Mouse (Mus musculus) cerebellum, adult 2 months (tissue): ENCODE data around the gene Tssk2. TPM values are rescaled to one million over a fixed set of nuclear protein-coding genes. Genes with fewer than 3 reads are reported as not detected.

Experiments
- DNase-seq, 2 experiments: peaks; one replicate each; pipeline ENCODE4 v3.0.0; 2021
- H3K27ac ChIP-seq: fragments of 200-500 bp; 2 replicates; pipeline ENCODE4 v1.5.1; 2012; ENCODE audit warnings: low read length, control low read depth, inconsistent platforms; ENCODE audit not compliant: insufficient read depth
- H3K27me3 ChIP-seq: fragments of 200-500 bp; 2 replicates; pipeline ENCODE4 v1.6.1; 2012; ENCODE audit warnings: inconsistent platforms, mild to moderate bottlenecking, low read length, moderate library complexity; ENCODE audit not compliant: control insufficient read depth, insufficient read depth
- H3K4me1 ChIP-seq: fragments of 200-500 bp; 2 replicates; pipeline ENCODE4 v1.6.1; 2011; ENCODE audit warnings: low read length; ENCODE audit not compliant: control insufficient read depth, insufficient read depth
- H3K4me3 ChIP-seq: fragments of 200-500 bp; replicated peaks from 2 replicates; pipeline ENCODE3; 2011; ENCODE audit warnings: mild to moderate bottlenecking, low read depth, low read length, control low read depth; ENCODE audit not compliant: insufficient read depth
- CTCF ChIP-seq: fragments of 200-500 bp; IDR thresholded peaks from 2 replicates; pipeline ENCODE4 v1.5.1; 2011; ENCODE audit warnings: low read depth, mild to moderate bottlenecking, control low read depth, low read length, moderate library complexity, borderline replicate concordance; ENCODE audit not compliant: insufficient read depth
- POLR2A ChIP-seq: fragments of 200-500 bp; IDR thresholded peaks from 2 replicates; pipeline ENCODE4 v1.6.1; 2011; ENCODE audit warnings: low read length, control low read depth, borderline replicate concordance; ENCODE audit not compliant: insufficient read depth
- WGBS: fragments of 180-500 bp; shearing (Covaris S2); methylation state at CpG from one replicate; pipeline ENCODE4 v1.1.7; 2018; 5-methylcytosine and 5-hydroxymethylcytosine counted together
- polyA plus RNA-seq: library from polyadenylated mRNA; depleted of rRNA; stranded (reverse); fragments of >200 nt; gene quantifications from 2 replicates; pipeline ENCODE4 v1.2.3, GENCODE M21; 2012

The Tssk2 gene
- polyA plus RNA-seq, 1 experiment: not detected

GRCm38 (mm10) chr16:17865293-17865692 is 33.1 kb upstream of the Tssk2 start:
- DNase-seq: no peak
- Histone ChIP-seq H3K27ac (no peak overlapping the region), H3K27me3 (no peaks in the 10 kb centered on the region), H3K4me3 (no peak overlapping the region), H3K4me1 (peaks cover 17% of the 10 kb centered on the region)
- TF ChIP-seq CTCF (no peak), POLR2A (no peak)
- WGBS: 53% methylated on average over 2 of the region's 2 CpGs

- WGBS: 11% methylated on average over 6 of the region's 6 CpGs
- no peak for TF ChIP-seq CTCF
- TF ChIP-seq POLR2A: no peak
- Histone ChIP-seq H3K4me1 (peaks cover 17% of the 10 kb centered on the region), H3K27me3 (no peaks in the 10 kb centered on the region), H3K4me3 (no peak overlapping the region), H3K27ac (no peak overlapping the region)
- DNase-seq: peak in 1 of 2 experiments; percentile 44
Observed at GRCm38 (mm10) chr16:17865770-17866169, 32.7 kb upstream of the Tssk2 start.

GRCm38 (mm10) chr16:17871248-17871647 is 27.2 kb upstream of the Tssk2 start:
- DNase-seq: no peak
- Histone ChIP-seq H3K4me1 (peaks cover 25% of the 10 kb centered on the region), H3K27me3 (no peaks in the 10 kb centered on the region), H3K27ac (no peak overlapping the region), H3K4me3 (no peak overlapping the region)
- 82% methylated on average over 5 of the region's 5 CpGs for WGBS
- no peak for TF ChIP-seq CTCF
- TF ChIP-seq POLR2A: no peak

GRCm38 (mm10) chr16:17872995-17873394 is 25.4 kb upstream of the Tssk2 start:
- no peak overlapping the region for H3K4me3 ChIP-seq
- DNase-seq: no peak
- H3K4me1 ChIP-seq: peaks cover 23% of the 10 kb centered on the region
- TF ChIP-seq CTCF (no peak), POLR2A (no peak)
- no peaks in the 10 kb centered on the region for H3K27me3 ChIP-seq
- no peak overlapping the region for H3K27ac ChIP-seq
- WGBS: 47% methylated on average over 4 of the region's 4 CpGs

- H3K27me3 ChIP-seq: no peaks in the 10 kb centered on the region
- no peak overlapping the region for H3K4me3 ChIP-seq
- H3K4me1 ChIP-seq: peaks cover 26% of the 10 kb centered on the region
- peak; percentile 40 to 64 for DNase-seq
- peak overlapping the region; percentile 43 for H3K27ac ChIP-seq
- 29% methylated on average over 4 of the region's 4 CpGs for WGBS
- TF ChIP-seq CTCF (0 out of 2 replicates have a peak, but pooled peaks have one; percentile 6), POLR2A (no peak)
Observed at GRCm38 (mm10) chr16:17875174-17875573, 23.3 kb upstream of the Tssk2 start.

- WGBS: 98% methylated on average over 1 of the region's 1 CpGs
- Histone ChIP-seq H3K27me3 (no peaks in the 10 kb centered on the region), H3K4me1 (peaks cover 29% of the 10 kb centered on the region)
Observed at GRCm38 (mm10) chr16:17876096-17876495, 22.3 kb upstream of the Tssk2 start.

GRCm38 (mm10) chr16:17879571-17879970 is 18.9 kb upstream of the Tssk2 start:
- no peaks in the 10 kb centered on the region for H3K27me3 ChIP-seq
- no peak for DNase-seq
- no peak overlapping the region for H3K27ac ChIP-seq
- no peak overlapping the region for H3K4me3 ChIP-seq
- H3K4me1 ChIP-seq: peaks cover 27% of the 10 kb centered on the region
- no peak for TF ChIP-seq CTCF
- no peak for TF ChIP-seq POLR2A
- 36% methylated on average over 4 of the region's 4 CpGs for WGBS

More at GRCm38 (mm10) chr16:17876096-17876495, 22.3 kb upstream of the Tssk2 start:
- Histone ChIP-seq H3K27ac (no peak overlapping the region), H3K4me3 (no peak overlapping the region)
- TF ChIP-seq CTCF (no peak), POLR2A (no peak)
- no peak for DNase-seq

- Histone ChIP-seq H3K27me3 (no peaks in the 10 kb centered on the region), H3K27ac (no peak overlapping the region), H3K4me1 (peaks cover 34% of the 10 kb centered on the region), H3K4me3 (no peak overlapping the region)
- no peak for TF ChIP-seq POLR2A
- TF ChIP-seq CTCF: no peak
- DNase-seq: no peak
Observed at GRCm38 (mm10) chr16:17882196-17882595, 16.2 kb upstream of the Tssk2 start.

GRCm38 (mm10) chr16:17884116-17884515 is 14.3 kb upstream of the Tssk2 start:
- no peak for DNase-seq
- Histone ChIP-seq H3K4me3 (no peak overlapping the region), H3K27ac (no peak overlapping the region), H3K27me3 (no peaks in the 10 kb centered on the region), H3K4me1 (peaks cover 34% of the 10 kb centered on the region)
- WGBS: 85% methylated on average over 6 of the region's 6 CpGs
- TF ChIP-seq CTCF (no peak), POLR2A (no peak)
